Mouse (Mus musculus) myocyte (in vitro differentiated cells): ENCODE results near the gene Nmb. TPM values are rescaled to one million over a fixed set of nuclear protein-coding genes. Genes with fewer than 3 reads are reported as not detected.

Experiments
- H3K27me3 ChIP-seq: one replicate; pipeline ENCODE4 v1.6.1; 2011; ENCODE audit not compliant: control insufficient read depth, insufficient read depth, insufficient read length
- H3K36me3 ChIP-seq: one replicate; pipeline ENCODE4 v1.6.1; 2011; ENCODE audit not compliant: control insufficient read depth, insufficient read depth
- H3K4me2 ChIP-seq: one replicate; pipeline ENCODE4 v1.6.1; 2011; ENCODE audit warnings: low read depth, control low read depth
- H3K4me3 ChIP-seq: one replicate; pipeline ENCODE4 v1.5.1; 2011; ENCODE audit warnings: mild to moderate bottlenecking, control low read depth, moderate library complexity
- H3K79me2 ChIP-seq: one replicate; pipeline ENCODE4 v1.6.1; 2011; ENCODE audit not compliant: control insufficient read depth, insufficient read depth
- H3ac ChIP-seq: one replicate; pipeline ENCODE4 v1.6.1; 2011; ENCODE audit not compliant: control insufficient read depth, insufficient read length
- MAX ChIP-seq: IDR thresholded peaks from one replicate; pipeline ENCODE4 v1.6.1; 2011; ENCODE audit warnings: low read depth, mild to moderate bottlenecking, control low read depth
- MYOD1 ChIP-seq, 3 experiments: IDR thresholded peaks; one replicate each; pipeline ENCODE4 v1.6.1; 2011; ENCODE audit warnings: control low read depth in 2 of 3, low read depth in 2 of 3, mild to moderate bottlenecking in 2 of 3, moderate library complexity in 1 of 3; ENCODE audit not compliant: insufficient read length in 2 of 3, control insufficient read depth in 1 of 3
- POLR2AphosphoS2 ChIP-seq: IDR thresholded peaks from one replicate; pipeline ENCODE4 v1.6.1; 2011; ENCODE audit warnings: low read depth, control low read depth; ENCODE audit not compliant: insufficient read length
- REST ChIP-seq: IDR thresholded peaks from one replicate; pipeline ENCODE4 v1.6.1; 2011; ENCODE audit warnings: mild to moderate bottlenecking, control low read depth, moderate library complexity; ENCODE audit not compliant: insufficient read depth, insufficient read length
- polyA plus RNA-seq: library from polyadenylated mRNA; unstranded; fragments of >200 nt; fragmentation: generic; extraction: Trizol; gene quantifications from one replicate; pipeline ENCODE4 v1.2.1, GENCODE M21; 2012; ENCODE audit warnings: missing spikeins

The Nmb gene
- polyA plus RNA-seq, 1 experiment = 0.98 TPM

GRCm38 (mm10) chr7:80853218-80853617 is 51.7 kb downstream of the Nmb start:
- H3K36me3 ChIP-seq = no peaks in the 10 kb centered on the region
- no peaks in the 10 kb centered on the region for H3K27me3 ChIP-seq
- H3K4me2 ChIP-seq = no peak overlapping the region
- TF ChIP-seq POLR2AphosphoS2 = no peak
- no peak for TF ChIP-seq MAX
- TF ChIP-seq REST = no peak
- TF ChIP-seq MYOD1 (IDR thresholded peaks at IDR 0.05; ENCODE audit: control insufficient read depth in 1 of 3, insufficient read length in 2 of 3, low read depth in 2 of 3) = no peak
- no peak overlapping the region for H3K4me3 ChIP-seq
- H3ac ChIP-seq = no peak overlapping the region
- no peaks in the 10 kb centered on the region for H3K79me2 ChIP-seq

Other genes starting within 250 kb of the Nmb start
- gene Crtc3, start 216.2 kb downstream of the Nmb start, polyA plus RNA-seq = 6.4 TPM
- 61.7 TPM for gene Iqgap1, start 79.1 kb downstream of the Nmb start, polyA plus RNA-seq
- 6.3 TPM for gene Zscan2, start 44.2 kb downstream of the Nmb start, polyA plus RNA-seq
- 15.1 TPM for gene Wdr73, start 3.8 kb downstream of the Nmb start, polyA plus RNA-seq
- 95.7 TPM for gene Sec11a, start 42.7 kb upstream of the Nmb start, polyA plus RNA-seq
- gene Zfp592, start 88.6 kb upstream of the Nmb start, polyA plus RNA-seq = 11.9 TPM
- gene Alpk3, start 152.5 kb upstream of the Nmb start, polyA plus RNA-seq = 22.4 TPM
- not detected for gene Slc28a1, start 209.7 kb upstream of the Nmb start, polyA plus RNA-seq